Mouse (Mus musculus) hindbrain, embryonic 13.5 days (tissue): ENCODE data around the gene Arf6. TPM values are rescaled to one million over a fixed set of nuclear protein-coding genes. Genes with fewer than 3 reads are reported as not detected.

Experiments
- ATAC-seq: fragments of 200-750 bp; cut with Nextera tagmentation; 2 replicates; pipeline ENCODE4 v1.8.0; 2017; ENCODE audit warnings: moderate TSS enrichment; ENCODE audit not compliant: low FRiP score
- H3K27ac ChIP-seq: fragments of 300-500 bp; sonication (generic); 2 replicates; pipeline ENCODE4 v1.5.1; 2015; ENCODE audit warnings: inconsistent platforms, mild to moderate bottlenecking, moderate library complexity
- H3K27me3 ChIP-seq: fragments of 300-500 bp; sonication (generic); 2 replicates; pipeline ENCODE4 v1.6.1; 2015; ENCODE audit warnings: mild to moderate bottlenecking, inconsistent platforms
- H3K36me3 ChIP-seq: fragments of 300-500 bp; sonication (generic); 2 replicates; pipeline ENCODE4 v1.6.1; 2015; ENCODE audit warnings: mild to moderate bottlenecking, inconsistent platforms
- H3K4me1 ChIP-seq: fragments of 300-500 bp; sonication (generic); replicated peaks from 2 replicates; pipeline ENCODE4 v1.6.1; 2015; ENCODE audit warnings: inconsistent platforms
- H3K4me2 ChIP-seq: fragments of 300-500 bp; sonication (generic); 2 replicates; pipeline ENCODE4 v1.6.1; 2015; ENCODE audit warnings: inconsistent platforms, mild to moderate bottlenecking, moderate library complexity
- H3K4me3 ChIP-seq: fragments of 300-500 bp; sonication (generic); 2 replicates; pipeline ENCODE4 v1.5.1; 2015; ENCODE audit warnings: mild to moderate bottlenecking, inconsistent platforms
- H3K9ac ChIP-seq: fragments of 300-500 bp; sonication (generic); 2 replicates; pipeline ENCODE4 v1.6.1; 2015; ENCODE audit warnings: mild to moderate bottlenecking, inconsistent platforms
- H3K9me3 ChIP-seq: fragments of 300-500 bp; sonication (generic); 2 replicates; pipeline ENCODE4 v1.6.1; 2016; ENCODE audit warnings: inconsistent platforms
- WGBS: fragments of 180-500 bp; shearing (Covaris S2); methylation state at CpG from one replicate; pipeline ENCODE4 v1.1.7; 2015; 5-methylcytosine and 5-hydroxymethylcytosine counted together
- polyA plus RNA-seq: library from polyadenylated mRNA; unstranded; fragments of >200 nt; fragmentation: Nextera tagmentation; extraction: Ambion mirVana; gene quantifications from 2 replicates; pipeline ENCODE4 v1.2.1, GENCODE M21; 2015

Arf6 gene
- polyA plus RNA-seq, 1 experiment from 2014 or later = 28.5 TPM

DNA sequence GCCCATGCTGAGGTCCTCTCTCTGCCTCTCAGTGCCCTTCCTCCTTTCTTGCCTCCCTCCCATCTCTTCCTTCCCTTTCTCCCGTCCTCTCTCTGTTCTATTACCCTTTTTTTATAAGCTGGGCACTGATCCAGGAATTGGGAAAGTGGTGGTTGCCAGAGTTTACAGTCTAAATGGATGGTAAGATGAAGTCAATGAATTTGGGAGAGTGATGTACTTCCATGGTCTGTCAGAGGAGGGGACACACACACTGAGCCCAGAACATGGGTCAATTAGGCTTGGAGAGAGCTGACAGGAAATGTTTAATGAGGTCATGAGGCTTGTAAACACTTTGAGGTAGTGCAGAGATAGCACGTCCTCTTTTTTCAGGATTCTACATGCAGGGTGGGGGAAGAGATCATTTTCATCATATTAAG, 28.9 kb downstream of the Arf6 start:
- no peaks in the 10 kb centered on the region for H3K36me3 ChIP-seq
- H3K4me3 ChIP-seq = no peak overlapping the region
- 43% methylated on average over 2 of the region's 2 CpGs for WGBS
- H3K27me3 ChIP-seq = no peaks in the 10 kb centered on the region
- no peak overlapping the region for H3K9ac ChIP-seq
- no peaks in the 10 kb centered on the region for H3K4me1 ChIP-seq
- ATAC-seq = no peak
- no peaks in the 10 kb centered on the region for H3K9me3 ChIP-seq
- H3K27ac ChIP-seq = no peak overlapping the region
- no peak overlapping the region for H3K4me2 ChIP-seq

DNA sequence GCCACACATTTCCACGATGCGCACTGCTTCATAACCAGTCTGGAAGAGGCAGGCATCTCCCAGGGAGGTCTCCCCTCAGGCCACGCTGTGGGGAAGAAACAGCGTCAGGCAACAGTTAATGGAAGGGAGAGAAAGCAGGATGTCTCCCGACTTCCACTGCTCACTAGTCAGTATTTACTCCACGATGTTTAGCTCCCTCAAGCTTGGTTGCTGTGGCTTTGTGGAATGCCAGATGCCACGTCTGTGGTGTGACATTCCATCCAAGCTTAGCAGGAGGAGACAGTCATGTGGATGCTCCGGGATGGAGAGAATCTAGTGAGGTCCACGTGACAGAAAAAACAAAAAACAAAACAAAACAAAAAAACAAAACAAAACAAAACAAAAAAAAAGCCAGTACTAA, 30.1 kb downstream of the Arf6 start:
- H3K36me3 ChIP-seq = no peaks in the 10 kb centered on the region
- no peaks in the 10 kb centered on the region for H3K9me3 ChIP-seq
- no peak overlapping the region for H3K27ac ChIP-seq
- 69% methylated on average over 9 of the region's 9 CpGs for WGBS
- no peak for ATAC-seq
- no peak overlapping the region for H3K4me2 ChIP-seq
- no peak overlapping the region for H3K9ac ChIP-seq
- H3K4me3 ChIP-seq = no peak overlapping the region
- H3K4me1 ChIP-seq = no peaks in the 10 kb centered on the region
- no peaks in the 10 kb centered on the region for H3K27me3 ChIP-seq

GRCm38 (mm10) chr12:69402594-69403167, 30.7 kb downstream of the Arf6 start:
- Histone ChIP-seq H3K9ac (no peak overlapping the region), H3K4me3 (no peak overlapping the region), H3K27me3 (no peaks in the 10 kb centered on the region), H3K27ac (no peak overlapping the region), H3K9me3 (no peaks in the 10 kb centered on the region), H3K4me1 (no peaks in the 10 kb centered on the region), H3K36me3 (no peaks in the 10 kb centered on the region), H3K4me2 (no peak overlapping the region)
- ATAC-seq = no peak
- 90% methylated on average over 13 of the region's 13 CpGs for WGBS

DNA sequence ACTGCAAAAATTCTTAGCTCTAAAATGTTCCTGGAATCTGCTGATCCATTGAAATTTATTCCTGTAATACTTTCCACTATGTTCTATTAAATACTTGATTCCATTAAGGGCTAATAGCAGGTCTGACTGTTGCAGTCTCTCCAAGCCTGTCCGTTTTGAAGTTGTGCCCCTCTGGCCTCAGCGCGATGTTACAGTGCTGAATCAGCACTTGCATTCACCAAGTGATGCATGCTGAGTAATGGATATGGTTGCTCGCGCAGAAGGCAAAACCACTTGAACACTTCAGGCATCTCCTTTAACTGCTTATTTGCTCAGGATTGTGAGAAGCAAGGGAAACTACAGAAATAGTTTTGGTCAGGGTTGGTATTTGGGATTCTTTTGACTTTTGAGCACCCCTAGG, 38.8 kb downstream of the Arf6 start:
- ATAC-seq = no peak
- 63% methylated on average over 5 of the region's 5 CpGs for WGBS
- Histone ChIP-seq H3K27me3 (no peaks in the 10 kb centered on the region), H3K27ac (no peak overlapping the region), H3K36me3 (no peaks in the 10 kb centered on the region), H3K9me3 (no peaks in the 10 kb centered on the region), H3K9ac (no peak overlapping the region), H3K4me2 (no peak overlapping the region), H3K4me1 (no peaks in the 10 kb centered on the region), H3K4me3 (no peak overlapping the region)

- no peak overlapping the region for H3K4me3 ChIP-seq
- ATAC-seq = no peak
- no peaks in the 10 kb centered on the region for H3K27me3 ChIP-seq
- H3K4me2 ChIP-seq = no peak overlapping the region
- no peaks in the 10 kb centered on the region for H3K36me3 ChIP-seq
- no peak overlapping the region for H3K9ac ChIP-seq
- no peaks in the 10 kb centered on the region for H3K9me3 ChIP-seq
- no peak overlapping the region for H3K27ac ChIP-seq
- 68% methylated on average over 4 of the region's 4 CpGs for WGBS
- no peaks in the 10 kb centered on the region for H3K4me1 ChIP-seq
Measured at GRCm38 (mm10) chr12:69411936-69412335, 40.0 kb downstream of the Arf6 start.

GRCm38 (mm10) chr12:69413303-69413702, 41.4 kb downstream of the Arf6 start:
- Histone ChIP-seq H3K27me3 (no peaks in the 10 kb centered on the region), H3K9me3 (no peaks in the 10 kb centered on the region), H3K4me2 (no peak overlapping the region), H3K9ac (no peak overlapping the region), H3K4me3 (no peak overlapping the region), H3K4me1 (no peaks in the 10 kb centered on the region), H3K27ac (no peak overlapping the region), H3K36me3 (no peaks in the 10 kb centered on the region)
- 81% methylated on average over 3 of the region's 3 CpGs for WGBS
- ATAC-seq = no peak

DNA sequence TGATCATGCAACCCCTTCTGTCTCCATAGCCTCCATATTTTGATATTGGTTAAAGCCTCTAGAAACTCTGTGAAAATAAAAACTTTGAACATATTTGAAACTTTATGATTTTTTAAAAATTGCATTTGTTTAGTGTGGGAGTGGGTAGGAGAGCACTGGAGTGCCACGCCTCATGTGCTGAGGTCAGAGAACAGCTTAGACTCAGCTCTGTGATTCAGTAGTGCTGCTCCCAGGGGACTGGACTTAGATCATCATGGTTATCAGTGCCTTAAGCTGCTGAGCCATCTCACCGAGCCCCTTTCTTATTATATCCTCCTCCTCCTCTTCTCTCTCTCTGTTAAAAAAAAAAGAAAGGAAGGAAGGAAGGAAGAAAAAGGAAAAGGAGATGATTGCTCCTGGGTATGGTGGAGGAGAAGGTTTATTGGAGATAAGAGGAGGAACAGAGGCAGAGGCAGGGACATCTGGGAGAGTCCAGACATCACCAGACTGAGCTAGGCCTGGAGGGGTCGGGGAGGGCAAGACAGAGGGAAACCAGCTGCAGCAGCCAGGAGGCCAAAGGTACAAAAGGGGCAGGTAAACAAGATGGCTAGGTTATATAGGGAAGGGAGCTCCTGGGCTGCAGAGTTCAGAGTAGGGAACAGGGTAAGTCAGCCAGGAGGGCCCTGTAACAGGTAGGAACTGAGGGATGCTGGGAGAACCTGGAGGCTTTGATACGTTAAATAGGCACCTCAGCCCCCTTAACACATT, 43.0 kb downstream of the Arf6 start:
- no peak for ATAC-seq

GRCm38 (mm10) chr12:69416793-69417192, 44.8 kb downstream of the Arf6 start:
- no peak for ATAC-seq
- Histone ChIP-seq H3K27ac (no peak overlapping the region), H3K36me3 (no peaks in the 10 kb centered on the region), H3K4me3 (no peak overlapping the region), H3K9me3 (no peaks in the 10 kb centered on the region), H3K4me2 (no peak overlapping the region), H3K27me3 (no peaks in the 10 kb centered on the region), H3K9ac (no peak overlapping the region), H3K4me1 (no peaks in the 10 kb centered on the region)
- 73% methylated on average over 7 of the region's 7 CpGs for WGBS

More for the DNA sequence above, 43.0 kb downstream of the Arf6 start:
- Histone ChIP-seq H3K9me3 (no peaks in the 10 kb centered on the region), H3K4me1 (no peaks in the 10 kb centered on the region), H3K27me3 (no peaks in the 10 kb centered on the region), H3K36me3 (no peaks in the 10 kb centered on the region), H3K4me3 (no peak overlapping the region), H3K27ac (no peak overlapping the region), H3K4me2 (no peak overlapping the region), H3K9ac (no peak overlapping the region)
- WGBS = 85% methylated on average over 4 of the region's 4 CpGs

GRCm38 (mm10) chr12:69417701-69418291, 45.8 kb downstream of the Arf6 start:
- Histone ChIP-seq H3K4me1 (no peaks in the 10 kb centered on the region), H3K27ac (no peak overlapping the region), H3K4me2 (no peak overlapping the region), H3K9me3 (0 out of 2 replicates have a peak, but pooled peaks cover 1% of the 10 kb centered on the region), H3K4me3 (no peak overlapping the region), H3K36me3 (no peaks in the 10 kb centered on the region), H3K9ac (no peak overlapping the region), H3K27me3 (no peaks in the 10 kb centered on the region)
- 66% methylated on average over 9 of the region's 9 CpGs for WGBS
- no peak for ATAC-seq

DNA sequence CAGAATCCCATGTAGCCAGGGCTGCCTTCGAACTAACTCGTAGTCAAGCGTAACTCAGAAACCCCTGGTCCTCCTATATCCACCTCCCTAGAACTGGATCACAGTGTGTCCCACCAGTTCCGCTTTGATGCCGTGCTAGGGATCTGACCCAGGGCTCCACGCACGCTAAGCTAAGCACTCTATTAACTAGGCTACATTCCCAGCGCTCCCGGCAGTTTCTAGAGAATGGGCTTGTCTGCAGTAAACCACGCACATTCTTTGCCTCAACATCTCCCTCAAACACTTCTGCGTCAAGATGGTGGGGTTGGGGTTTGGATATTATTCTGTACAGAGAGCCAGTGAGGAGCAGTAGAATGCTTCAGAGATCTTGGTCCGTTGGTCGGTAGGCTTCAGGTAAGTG, 46.7 kb downstream of the Arf6 start:
- no peak overlapping the region for H3K27ac ChIP-seq
- no peak overlapping the region for H3K9ac ChIP-seq
- 87% methylated on average over 13 of the region's 13 CpGs for WGBS
- ATAC-seq = no peak
- H3K36me3 ChIP-seq = no peaks in the 10 kb centered on the region
- H3K4me2 ChIP-seq = no peak overlapping the region
- H3K4me1 ChIP-seq = no peaks in the 10 kb centered on the region
- H3K4me3 ChIP-seq = no peak overlapping the region
- H3K27me3 ChIP-seq = no peaks in the 10 kb centered on the region
- H3K9me3 ChIP-seq = 0 out of 2 replicates have a peak, but pooled peaks cover 6% of the 10 kb centered on the region

DNA sequence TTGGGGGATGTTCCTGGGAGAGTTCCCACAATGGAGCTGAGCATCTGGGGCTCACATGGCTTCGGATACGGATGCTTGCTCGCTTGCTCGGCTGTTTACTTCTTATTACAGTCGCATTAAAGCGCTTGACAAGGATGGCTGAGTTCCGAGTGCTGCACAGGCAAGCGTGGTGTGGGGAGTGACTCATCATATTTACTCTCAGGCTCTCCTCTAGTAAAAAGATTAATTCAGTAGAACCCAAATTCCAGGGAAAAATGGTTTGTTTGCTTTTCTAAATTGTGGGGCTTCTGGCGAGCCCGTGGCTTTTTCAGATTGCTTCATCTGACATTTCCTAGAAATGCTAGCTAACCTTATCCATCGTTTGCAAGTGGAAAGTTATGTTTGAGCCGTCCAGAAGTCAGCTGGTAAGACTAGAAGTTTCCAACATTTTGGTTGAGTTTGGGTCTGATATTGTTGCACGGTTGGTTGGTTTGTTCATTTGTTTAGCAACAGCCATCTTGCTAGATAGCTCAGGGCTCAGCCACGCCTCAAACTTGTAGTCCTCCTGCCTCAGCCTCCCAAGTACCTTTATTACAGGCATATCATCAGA, 47.2 kb downstream of the Arf6 start:
- Histone ChIP-seq H3K9me3 (0 out of 2 replicates have a peak, but pooled peaks cover 6% of the 10 kb centered on the region), H3K27me3 (no peaks in the 10 kb centered on the region), H3K4me2 (no peak overlapping the region), H3K27ac (no peak overlapping the region), H3K36me3 (no peaks in the 10 kb centered on the region), H3K4me3 (no peak overlapping the region), H3K9ac (no peak overlapping the region), H3K4me1 (no peaks in the 10 kb centered on the region)
- WGBS = 80% methylated on average over 14 of the region's 14 CpGs
- ATAC-seq = no peak

DNA sequence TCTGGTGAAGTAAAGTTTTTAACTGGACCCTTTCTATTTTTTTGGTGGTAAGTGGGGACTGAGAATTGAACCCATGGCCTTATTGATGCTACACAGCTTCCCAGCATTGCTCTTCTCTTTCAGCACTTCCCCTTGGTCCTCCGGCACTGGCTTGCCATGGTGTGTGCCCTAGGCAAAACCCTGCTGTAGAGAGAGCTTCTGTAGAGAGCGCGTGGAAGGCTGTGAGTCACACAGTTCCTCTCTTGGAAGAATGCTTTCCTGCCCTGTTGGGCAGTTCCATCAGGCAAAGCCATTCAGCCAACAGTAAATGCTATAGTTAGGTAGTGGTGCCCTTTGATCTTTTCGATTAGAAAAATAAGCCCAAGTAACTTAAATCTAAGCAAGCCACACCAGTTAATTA, 47.7 kb downstream of the Arf6 start:
- no peak overlapping the region for H3K4me2 ChIP-seq
- 0 out of 2 replicates have a peak, but pooled peaks cover 6% of the 10 kb centered on the region for H3K9me3 ChIP-seq
- 91% methylated on average over 4 of the region's 4 CpGs for WGBS
- no peak overlapping the region for H3K27ac ChIP-seq
- H3K9ac ChIP-seq = no peak overlapping the region
- no peak for ATAC-seq
- no peaks in the 10 kb centered on the region for H3K4me1 ChIP-seq
- no peaks in the 10 kb centered on the region for H3K27me3 ChIP-seq
- H3K36me3 ChIP-seq = no peaks in the 10 kb centered on the region
- H3K4me3 ChIP-seq = no peak overlapping the region
